In the genomic region with DNA sequence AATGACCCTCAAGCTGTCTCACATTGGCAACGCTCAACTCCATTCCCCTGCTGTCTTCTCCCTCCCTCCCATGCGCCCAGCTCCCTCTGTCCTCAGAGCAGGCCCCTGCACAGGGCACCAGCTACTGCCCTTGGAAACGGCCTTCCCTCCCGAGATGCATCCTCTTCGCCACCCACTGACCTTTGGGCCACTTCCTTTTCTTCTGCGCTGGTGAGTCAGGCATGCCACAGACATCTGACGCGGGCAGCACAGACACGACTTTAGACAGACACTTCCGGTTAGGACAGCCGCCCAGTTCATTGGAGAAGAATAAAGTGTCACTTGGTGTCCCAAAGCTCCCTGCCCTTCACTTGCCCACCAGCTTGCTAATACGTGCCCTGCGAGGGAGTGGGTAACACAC, we compare ENCODE assay signal across 9 mouse cellular contexts. TPM values are rescaled to one million over a fixed set of nuclear protein-coding genes. Genes with fewer than 3 reads are reported as not detected.
DNase-seq lines count a peak whose midpoint lies in the region; ATAC-seq lines count a peak whose summit lies in the region.
"Had no signal": no experiment of that assay in that cellular context is flagged by ENCODE, and none has a peak within 500 bp of the region (broad histone marks: within the 10 kb centered on the region; RNA-seq: fewer than 3 reads in every experiment).

No protein-coding gene starts in this region.

- H3K4me2 ChIP-seq in hindbrain, embryonic 16.5 days (ENCODE audit: low read length), result no peak overlapping the region

- intact Hi-C loops in heart, postnatal 25 days (cut with DNase I), result no loop called here

- peak; percentile 90 for ATAC-seq in megakaryocyte progenitor cell, adult 5-6 weeks (replicated peaks; ENCODE audit: poor library complexity)
- ATAC-seq in hindbrain, embryonic 16.5 days, result no peak

- H3K9me3 ChIP-seq in midbrain, embryonic 10.5 days (replicated peaks), result no peaks in the 10 kb centered on the region
- no peaks in the 10 kb centered on the region for H3K9me3 ChIP-seq in hindbrain, embryonic 16.5 days (ENCODE audit: control insufficient read depth, low read length)

- H3K27ac ChIP-seq in brown adipose tissue, adult 24 weeks (replicated peaks; ENCODE audit: low read depth, low read length), result peak overlapping the region; percentile 27; the same call in 1 of the 2 replicates
- H3K27ac ChIP-seq in midbrain, embryonic 10.5 days (replicated peaks), result no peak overlapping the region
- H3K27ac ChIP-seq in hindbrain, embryonic 16.5 days (ENCODE audit: low read depth, low read length), result no peak overlapping the region

- H3K27me3 ChIP-seq in midbrain, embryonic 10.5 days (ENCODE audit: low read depth, poor library complexity, severe bottlenecking), result no peaks in the 10 kb centered on the region
- H3K27me3 ChIP-seq in hindbrain, embryonic 16.5 days (replicated peaks; ENCODE audit: control insufficient read depth, insufficient read depth, low read length), result no peaks in the 10 kb centered on the region
- H3K27me3 ChIP-seq: CH12.LX had no signal

- H3K4me1 ChIP-seq in brown adipose tissue, adult 24 weeks (ENCODE audit: control insufficient read depth, insufficient read depth, insufficient read length, low read length), result peaks cover 3% of the 10 kb centered on the region; the same call in 1 of the 2 replicates
- H3K4me1 ChIP-seq in midbrain, embryonic 10.5 days, result peaks cover 13% of the 10 kb centered on the region
- H3K4me1 ChIP-seq in hindbrain, embryonic 16.5 days (ENCODE audit: control insufficient read depth, insufficient read depth, low read depth, low read length), result no peaks in the 10 kb centered on the region; the same call in 1 of the 2 replicates

- 77% methylated on average over 13 of the region's 13 CpGs for WGBS in midbrain, embryonic 10.5 days
- WGBS in hindbrain, embryonic 16.5 days, result 76% methylated on average over 13 of the region's 13 CpGs

- DNase-seq in heart, adult 18-20 months, result peak; percentile 31 to 52
- no peak for DNase-seq in heart, postnatal 25 days (ENCODE audit: low spot score)
- peak; percentile 40 for DNase-seq in kidney, postnatal 14 days
- no peak for DNase-seq in midbrain, embryonic 10.5 days (ENCODE audit: low spot score)
- DNase-seq in cerebellum, adult 18-20 months, result no peak

- 0 out of 2 replicates have a peak overlapping the region, but pooled peaks have one; percentile 0 for H3K4me3 ChIP-seq in brown adipose tissue, adult 24 weeks (ENCODE audit: insufficient read depth, low read depth, low read length)
- no peak overlapping the region for H3K4me3 ChIP-seq in midbrain, embryonic 10.5 days
- H3K4me3 ChIP-seq in hindbrain, embryonic 16.5 days (ENCODE audit: low read length), result no peak overlapping the region

- H3K9ac ChIP-seq in hindbrain, embryonic 16.5 days (ENCODE audit: low read depth, low read length), result no peak overlapping the region

- no peaks in the 10 kb centered on the region for H3K36me3 ChIP-seq in midbrain, embryonic 10.5 days
- H3K36me3 ChIP-seq in hindbrain, embryonic 16.5 days (ENCODE audit: control insufficient read depth, insufficient read depth, low read length), result no peaks in the 10 kb centered on the region

RNA-seq across cellular contexts. Expression of gene Gpa33, which starts 8.1 kb away (rescaled TPM):
- not detected for total RNA-seq in heart, adult 18-20 months (2021)
- not detected for total RNA-seq in heart, postnatal 25 days (2021)
- polyA plus RNA-seq in brown adipose tissue, adult 24 weeks (2012; ENCODE audit: insufficient read depth, insufficient read length, missing spikeins), result not detected in 2 replicates
- total RNA-seq in megakaryocyte progenitor cell, adult 5-6 weeks (2015), result not detected in 2 replicates
- not detected in 2 replicates for total RNA-seq in megakaryocyte progenitor cell, adult 5-6 weeks (2017)
- polyA plus RNA-seq in midbrain, embryonic 10.5 days (2016; fragmentation: Nextera tagmentation; extraction: Ambion mirVana), result 0.31 and 0.55 TPM in 2 replicates
- not detected in 2 replicates for polyA plus RNA-seq in hindbrain, embryonic 16.5 days (2015; fragmentation: Nextera tagmentation; extraction: Ambion mirVana)

RNA-seq across cellular contexts. Expression of gene Dusp27, which starts 10.4 kb away (rescaled TPM):
- total RNA-seq in heart, adult 18-20 months (2021), result 10 to 100 TPM; 34.7 to 40.0 TPM
- total RNA-seq in heart, postnatal 25 days (2021), result 10 to 100 TPM; 42.5 to 48.0 TPM
- polyA plus RNA-seq in brown adipose tissue, adult 24 weeks (2012; ENCODE audit: insufficient read depth, insufficient read length, missing spikeins), result 0.44 and 0.92 TPM in 2 replicates
- total RNA-seq in megakaryocyte progenitor cell, adult 5-6 weeks (2015), result not detected in 2 replicates
- not detected in 2 replicates for total RNA-seq in megakaryocyte progenitor cell, adult 5-6 weeks (2017)
- 2.7 and 3.5 TPM in 2 replicates for polyA plus RNA-seq in midbrain, embryonic 10.5 days (2016; fragmentation: Nextera tagmentation; extraction: Ambion mirVana)
- 1.1 and 1.9 TPM in 2 replicates for polyA plus RNA-seq in hindbrain, embryonic 16.5 days (2015; fragmentation: Nextera tagmentation; extraction: Ambion mirVana)
- total RNA-seq: CH12.LX had no signal

Comparison
In these comparisons a context has a peak if more than half of its experiments do, and no peak if none do; other contexts are left out.
1. DNase-seq: peak in heart, adult 18-20 months (2 of 2) and kidney, postnatal 14 days (single experiment); none in heart, postnatal 25 days (single experiment), midbrain, embryonic 10.5 days (single experiment) and cerebellum, adult 18-20 months (0 of 2).
2. RNA of gene Dusp27, which starts 10.4 kb away (total RNA-seq): 42.5 to 48.0 TPM in heart, postnatal 25 days and 34.7 to 40.0 TPM in heart, adult 18-20 months; not detected in megakaryocyte progenitor cell, adult 5-6 weeks; every median in the first group is over 10 times any median in the second.